Mouse (Mus musculus): ENCODE data around the gene Robo1.

DNA sequence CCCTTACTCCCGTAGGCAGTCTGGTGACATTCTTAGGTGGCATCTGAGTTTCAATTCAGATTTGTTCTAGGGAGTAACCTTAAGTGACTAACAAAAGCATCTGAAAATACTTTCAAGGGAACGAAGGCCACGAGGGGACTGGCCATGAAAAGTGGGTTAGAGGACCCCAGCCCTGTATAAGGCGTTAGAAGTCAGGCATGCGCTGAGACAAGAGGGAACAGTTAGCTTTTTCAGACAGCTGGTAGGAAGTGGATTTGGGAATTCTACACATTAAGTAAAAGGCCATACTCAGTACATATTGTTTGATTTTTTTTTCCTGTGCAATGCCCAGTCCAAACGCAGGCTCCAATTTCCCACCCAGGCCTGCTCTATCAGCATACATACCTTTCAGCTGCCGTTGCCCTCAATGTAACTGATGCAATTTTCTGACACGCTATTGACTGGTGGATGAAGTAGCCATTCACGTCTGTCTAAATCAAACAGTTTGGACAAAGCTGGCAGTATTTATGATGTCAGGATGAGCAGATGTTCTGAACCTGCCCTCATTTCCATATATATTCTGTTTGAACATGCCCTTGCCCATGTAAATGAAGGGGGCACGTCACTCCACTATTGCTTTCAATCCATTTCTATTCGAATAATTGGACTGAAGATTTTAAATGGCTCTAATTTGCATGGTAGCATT, 651.1 kb downstream of the Robo1 start:
- TF ChIP-seq CTCF (conservative IDR thresholded peaks at IDR 0.05; ENCODE audit: insufficient read depth, insufficient read length, low read depth, low read length) (no peak), POLR2A (IDR thresholded peaks at IDR 0.05; ENCODE audit: low read depth, low read length) (no peak)
